Mouse (Mus musculus) heart, postnatal 25 days (tissue): Measurements from ENCODE around the gene Ubtd2. TPM values are rescaled to one million over a fixed set of nuclear protein-coding genes. Genes with fewer than 3 reads are reported as not detected.

Experiments used
- DNase-seq: peaks from one replicate; pipeline ENCODE4 v3.0.0; 2022; ENCODE audit warnings: low spot score
- intact Hi-C: fragments of 180-260 bp; cut with DNase I; formaldehyde crosslinking; loops from one replicate; pipeline ENCODE4 v1.15.1; 2025
- total RNA-seq, 2 experiments: library from RNA; stranded (reverse); gene quantifications; 2 replicates each; pipeline ENCODE4 v1.2.3; 2021

Ubtd2 gene
- total RNA-seq, 2 experiments from 2014 or later: 6.3 to 8.9 TPM

DNA sequence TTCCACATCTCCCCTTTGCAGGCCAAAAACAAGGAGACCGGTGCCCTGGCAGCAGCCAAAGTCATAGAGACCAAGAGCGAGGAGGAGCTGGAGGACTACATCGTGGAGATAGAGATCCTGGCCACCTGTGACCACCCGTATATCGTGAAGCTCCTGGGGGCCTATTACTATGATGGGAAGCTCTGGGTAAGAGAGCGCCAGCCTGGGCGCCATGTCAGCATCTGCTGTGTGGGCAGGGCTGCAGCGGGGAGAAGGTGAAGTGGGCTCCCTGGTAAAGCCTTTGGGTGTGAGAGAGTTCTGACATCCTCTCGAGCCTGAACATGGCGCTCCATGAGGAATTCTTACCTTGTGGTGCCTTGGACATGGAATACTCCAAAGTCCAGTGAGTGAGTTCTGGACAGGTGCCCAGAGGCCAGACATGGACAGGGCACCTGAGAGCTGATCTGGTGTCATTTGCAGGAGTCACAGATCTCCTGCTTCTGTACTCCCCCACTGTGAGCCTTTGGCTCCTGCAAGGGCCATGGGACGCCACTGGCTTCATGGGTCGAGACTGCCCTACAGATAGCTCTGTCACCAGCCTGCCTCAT lies 100.0 kb downstream of the Ubtd2 start:
- no peak for DNase-seq
- intact Hi-C loops: no loop called here

DNA sequence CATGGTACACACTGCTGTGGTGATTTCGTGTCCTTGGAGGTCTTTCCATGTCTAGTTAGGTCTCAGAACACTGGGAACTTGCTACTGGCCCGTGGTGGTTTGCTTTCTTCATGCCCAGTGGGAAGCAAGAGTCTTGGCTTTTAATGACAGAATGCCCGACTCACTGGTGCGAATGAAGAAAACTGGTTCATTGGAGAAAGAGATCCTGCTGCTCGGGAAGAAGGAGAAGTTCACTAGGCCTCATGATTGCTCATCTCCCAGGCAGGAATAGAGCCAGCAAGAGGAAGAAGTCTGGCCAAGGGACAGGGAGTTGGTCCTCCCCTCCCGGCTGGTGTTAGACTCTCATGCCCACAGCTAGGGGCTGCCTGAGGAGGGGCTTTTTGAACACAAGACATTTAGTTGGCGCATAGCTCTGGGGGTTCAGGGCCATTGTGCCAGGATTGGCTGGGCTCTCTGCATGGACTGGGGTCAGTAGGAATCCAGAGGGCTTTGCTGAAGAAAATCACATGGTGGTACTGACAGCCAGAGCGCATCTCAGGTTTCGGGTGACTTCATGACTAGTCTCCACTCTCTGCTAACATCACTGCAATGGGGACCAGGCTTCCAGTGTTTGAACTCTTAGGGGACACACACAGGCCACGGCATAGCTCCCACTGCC lies 101.3 kb downstream of the Ubtd2 start:
- intact Hi-C loops: no loop called here
- DNase-seq: no peak

GRCm38 (mm10) chr11:32558026-32558425 lies 102.9 kb downstream of the Ubtd2 start:
- no peak for DNase-seq
- intact Hi-C loops: no loop called here

DNA sequence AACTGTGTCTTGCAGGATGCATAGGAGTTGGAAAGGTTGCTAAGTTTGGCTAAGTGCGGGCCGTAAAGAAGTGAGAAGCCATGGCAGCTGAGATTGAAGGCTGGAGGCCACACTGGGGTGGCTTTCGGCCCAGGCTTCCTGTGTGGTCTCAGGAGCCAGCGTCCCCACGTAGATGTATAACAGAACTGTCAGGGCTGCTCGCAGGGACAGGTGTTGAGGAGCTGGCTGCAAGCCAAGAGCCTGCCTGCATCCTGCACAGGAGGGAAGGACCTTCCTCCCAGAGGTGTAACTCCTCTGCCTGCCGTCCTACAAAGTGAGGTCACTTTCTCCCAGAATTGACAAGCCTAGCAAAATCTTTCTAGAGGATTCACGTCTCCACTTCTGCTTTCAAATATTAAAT lies 103.5 kb downstream of the Ubtd2 start:
- intact Hi-C loops: no loop called here
- DNase-seq: no peak

DNA sequence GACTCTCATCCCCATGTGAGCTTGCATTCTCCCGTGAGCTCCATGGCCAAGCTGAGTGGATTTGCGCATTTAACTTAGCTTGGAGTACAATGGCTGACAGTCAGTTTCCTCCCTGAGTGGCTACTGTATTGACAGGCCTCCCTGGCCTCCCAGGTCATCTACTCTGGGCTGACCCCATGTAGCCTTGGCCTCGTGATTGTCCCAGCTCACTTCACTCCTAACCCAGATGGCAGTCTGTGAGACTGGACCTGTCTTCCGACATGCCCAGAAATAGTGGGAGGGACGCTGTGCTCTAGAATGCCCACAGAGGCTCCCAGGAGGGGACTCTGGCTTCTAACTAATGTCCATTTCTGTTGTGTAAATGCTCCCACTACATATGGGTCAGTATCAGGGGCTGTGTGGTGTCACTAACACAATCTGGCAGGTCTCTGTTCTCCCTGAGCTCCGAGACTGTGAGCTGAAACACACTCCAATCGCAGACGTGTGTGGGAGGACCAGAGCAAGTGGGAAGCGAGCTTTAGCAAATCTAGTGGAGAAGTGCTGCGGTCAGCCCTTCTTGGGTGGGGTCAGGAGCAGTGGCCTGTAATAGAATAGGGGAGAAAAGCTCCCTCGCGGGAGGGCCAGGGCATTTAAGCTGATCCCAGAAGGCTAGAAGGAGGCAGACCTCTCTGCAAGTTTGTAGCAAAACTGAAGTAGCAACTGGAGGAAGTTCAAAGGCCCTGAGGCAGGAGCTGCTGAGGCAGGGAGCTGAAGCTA lies 105.0 kb downstream of the Ubtd2 start:
- intact Hi-C loops: no loop called here
- DNase-seq: no peak

GRCm38 (mm10) chr11:32561465-32562355 lies 106.5 kb downstream of the Ubtd2 start:
- no peak for DNase-seq
- intact Hi-C loops: no loop called here

DNA sequence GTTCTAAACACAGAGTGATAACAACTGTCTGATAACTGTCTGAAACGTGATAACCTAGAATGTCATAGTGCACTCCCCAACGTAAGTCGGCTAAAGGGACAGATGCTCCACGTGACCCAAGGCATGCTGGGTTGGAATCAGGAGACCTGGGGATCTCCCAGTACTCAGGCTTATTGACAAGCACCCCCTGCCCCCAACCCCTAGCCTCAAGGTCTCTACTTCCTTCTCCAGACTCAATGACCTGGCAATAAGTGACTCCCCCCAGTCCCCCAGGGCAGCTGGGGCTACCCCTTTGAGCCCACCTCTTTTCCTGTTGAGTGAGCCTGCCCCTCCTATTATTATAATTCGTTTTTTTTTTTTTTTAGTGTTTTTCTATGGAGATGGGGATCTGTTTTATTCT lies 107.5 kb downstream of the Ubtd2 start:
- no peak for DNase-seq
- intact Hi-C loops: no loop called here

GRCm38 (mm10) chr11:32563660-32564059 lies 108.5 kb downstream of the Ubtd2 start:
- intact Hi-C loops: no loop called here
- no peak for DNase-seq

- intact Hi-C loops: loop anchor here (5.0 kb wide), 1 partner anchor 32 kb away; the partner anchor contains the start of genes Efcab9 and Stk10
- DNase-seq: no peak
Measured at GRCm38 (mm10) chr11:32564629-32565028, 109.5 kb downstream of the Ubtd2 start.

- DNase-seq: peak; percentile 57
- intact Hi-C loops: loop anchor here (5.0 kb wide), 1 partner anchor 33 kb away; the partner anchor contains the start of genes Efcab9 and Stk10
Measured at GRCm38 (mm10) chr11:32565088-32565487, 109.9 kb downstream of the Ubtd2 start.

DNA sequence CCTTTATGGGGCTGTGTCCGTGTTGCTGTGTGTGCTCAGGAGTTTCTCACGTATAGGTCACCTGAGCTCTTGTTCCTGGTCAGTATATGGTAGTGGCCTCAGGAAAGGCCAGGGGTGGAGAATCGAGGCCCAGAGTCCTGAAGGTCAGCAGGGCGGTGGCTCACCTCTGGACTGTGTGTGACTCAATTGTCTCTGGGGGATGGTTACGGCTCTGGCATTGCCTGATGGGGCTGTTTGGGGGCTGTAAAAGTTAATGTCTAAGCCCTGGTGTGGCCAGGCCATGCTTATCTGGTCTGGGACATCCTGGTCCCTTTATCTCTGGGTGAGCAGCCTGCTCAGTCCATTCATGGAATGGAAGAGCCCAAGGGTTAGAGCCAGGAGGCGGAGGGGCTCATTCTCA lies 111.0 kb downstream of the Ubtd2 start:
- intact Hi-C loops: loop anchor here (5.0 kb wide), 1 partner anchor 34 kb away; the partner anchor contains the start of genes Efcab9 and Stk10
- no peak for DNase-seq

Other genes starting within 250 kb of the Ubtd2 start
- gene Snrnp25, start 250.0 kb upstream of the Ubtd2 start, total RNA-seq: 10 to 100 TPM; 11.1 to 12.4 TPM
- gene Rhbdf1, start 233.1 kb upstream of the Ubtd2 start, total RNA-seq: 10 to 100 TPM; 21.9 to 25.0 TPM
- 1 to 10 TPM; 5.1 to 6.0 TPM for gene Mpg, start 228.9 kb upstream of the Ubtd2 start, total RNA-seq
- 10 to 100 TPM; 26.8 to 29.8 TPM for gene Nprl3, start 187.7 kb upstream of the Ubtd2 start, total RNA-seq
- gene Hba-x, start 179.0 kb upstream of the Ubtd2 start, total RNA-seq: not detected
- over 10,000 TPM in 1 of 2 experiments, 1,000 to 10,000 TPM in 1; 9,129 to 20,531 TPM for gene Hba-a1, start 171.9 kb upstream of the Ubtd2 start, total RNA-seq
- gene Hbq1b, start 168.4 kb upstream of the Ubtd2 start, total RNA-seq: 1 to 10 TPM in 1 of 2 experiments, under 1 TPM in 1; 0.70 to 1.9 TPM
- over 10,000 TPM in 1 of 2 experiments, 1,000 to 10,000 TPM in 1; 8,713 to 18,074 TPM for gene Hba-a2, start 158.9 kb upstream of the Ubtd2 start, total RNA-seq
- 1 to 10 TPM; 1.3 to 2.0 TPM for gene Hbq1a, start 155.3 kb upstream of the Ubtd2 start, total RNA-seq
- 1 to 10 TPM; 5.8 to 7.7 TPM for gene Sh3pxd2b, start 107.5 kb upstream of the Ubtd2 start, total RNA-seq
- under 1 TPM in 1 of 2 experiments, not detected in 1; 0.61 TPM for gene Efcab9, start 76.7 kb downstream of the Ubtd2 start, total RNA-seq
- gene Stk10, start 77.9 kb downstream of the Ubtd2 start, total RNA-seq: 10 to 100 TPM in 1 of 2 experiments, 1 to 10 TPM in 1; 9.8 to 11.0 TPM
- 10 to 100 TPM; 50.1 to 51.0 TPM for gene Fbxw11, start 187.4 kb downstream of the Ubtd2 start, total RNA-seq